Mouse (Mus musculus): ENCODE measurements around the gene Irf1.

DNA sequence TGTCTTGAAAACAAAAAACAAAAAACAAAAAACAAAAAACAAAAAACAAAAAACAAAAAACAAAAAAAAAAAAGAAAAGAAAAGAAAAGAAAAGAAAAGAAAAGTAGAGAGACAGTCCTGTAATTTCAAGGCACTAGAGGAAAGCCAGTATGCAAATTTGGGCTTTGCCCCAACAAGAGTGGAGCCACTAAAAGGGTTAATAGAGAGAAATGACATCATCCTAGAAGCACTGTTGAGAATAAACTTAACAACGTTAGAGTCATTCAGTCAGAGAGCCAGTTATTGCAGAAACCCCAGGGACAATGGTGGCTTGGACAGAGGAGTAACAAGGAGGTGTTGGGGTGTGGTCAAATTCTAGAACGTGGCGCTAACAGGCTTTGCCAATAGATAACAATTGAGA lies 45.0 kb downstream of the Irf1 start:
- no peak for TF ChIP-seq CTCF (conservative IDR thresholded peaks at IDR 0.05; ENCODE audit: low read length)
- TF ChIP-seq POU5F1 (IDR thresholded peaks at IDR 0.05; ENCODE audit: borderline replicate concordance, low read length) = no peak

Measured in E14TG2a.4 (cell line).